Mouse (Mus musculus) urinary bladder, postnatal 25 days (tissue): ENCODE measurements around the gene Prkch.

Experiments used
- DNase-seq: peaks from one replicate; pipeline ENCODE4 v3.0.0; 2022; ENCODE audit warnings: low spot score

The Prkch gene

GRCm38 (mm10) chr12:73802379-73803057 lies 217.9 kb downstream of the Prkch start:
- no peak for DNase-seq

GRCm38 (mm10) chr12:73803946-73804345 lies 219.3 kb downstream of the Prkch start:
- DNase-seq = no peak

GRCm38 (mm10) chr12:73805541-73805940 lies 220.9 kb downstream of the Prkch start:
- DNase-seq = no peak

- DNase-seq = no peak
Observed at GRCm38 (mm10) chr12:73806003-73806402, 221.4 kb downstream of the Prkch start.

- no peak for DNase-seq
Observed at GRCm38 (mm10) chr12:73807228-73807627, 222.6 kb downstream of the Prkch start.

- peak; percentile 57 for DNase-seq
Observed at GRCm38 (mm10) chr12:73810041-73810795, 225.6 kb downstream of the Prkch start.

DNA sequence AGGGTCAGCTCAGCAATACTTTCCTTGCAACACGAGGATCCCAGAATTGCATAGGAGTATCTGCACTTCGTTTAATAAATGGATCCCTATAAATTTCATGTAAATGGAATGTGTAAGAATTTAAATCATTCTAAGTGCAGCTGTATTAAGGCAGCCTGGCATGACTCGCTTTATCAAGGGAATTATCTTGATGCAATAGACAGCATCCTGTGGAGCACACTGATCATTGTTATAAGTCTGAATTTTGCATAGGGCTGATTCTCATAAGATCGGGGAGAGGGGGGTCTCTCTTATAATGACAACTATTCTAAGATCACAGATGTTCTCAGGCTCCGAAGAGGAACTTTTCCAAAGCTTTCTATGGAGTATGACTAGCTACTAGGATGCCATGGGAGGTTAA lies 226.3 kb downstream of the Prkch start:
- DNase-seq = no peak

DNA sequence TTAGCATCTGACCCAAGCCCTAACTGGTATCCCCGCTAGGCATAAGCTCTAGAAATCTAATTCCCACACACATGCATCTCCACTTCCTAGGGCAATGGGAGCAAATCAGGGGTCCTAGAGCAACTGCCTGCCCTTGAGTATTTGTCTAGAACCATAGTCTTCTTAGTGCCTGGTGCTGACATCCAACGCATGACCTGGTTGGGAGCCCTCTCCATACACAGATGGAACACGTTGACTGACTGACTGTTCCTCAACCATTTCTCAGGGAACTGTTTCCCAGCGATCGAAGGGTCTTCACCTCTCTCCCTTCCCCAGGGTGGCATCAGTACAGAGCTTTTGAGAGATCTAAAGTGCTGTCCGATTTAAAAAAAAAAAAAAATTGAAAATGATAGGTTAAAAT lies 227.6 kb downstream of the Prkch start:
- no peak for DNase-seq

DNA sequence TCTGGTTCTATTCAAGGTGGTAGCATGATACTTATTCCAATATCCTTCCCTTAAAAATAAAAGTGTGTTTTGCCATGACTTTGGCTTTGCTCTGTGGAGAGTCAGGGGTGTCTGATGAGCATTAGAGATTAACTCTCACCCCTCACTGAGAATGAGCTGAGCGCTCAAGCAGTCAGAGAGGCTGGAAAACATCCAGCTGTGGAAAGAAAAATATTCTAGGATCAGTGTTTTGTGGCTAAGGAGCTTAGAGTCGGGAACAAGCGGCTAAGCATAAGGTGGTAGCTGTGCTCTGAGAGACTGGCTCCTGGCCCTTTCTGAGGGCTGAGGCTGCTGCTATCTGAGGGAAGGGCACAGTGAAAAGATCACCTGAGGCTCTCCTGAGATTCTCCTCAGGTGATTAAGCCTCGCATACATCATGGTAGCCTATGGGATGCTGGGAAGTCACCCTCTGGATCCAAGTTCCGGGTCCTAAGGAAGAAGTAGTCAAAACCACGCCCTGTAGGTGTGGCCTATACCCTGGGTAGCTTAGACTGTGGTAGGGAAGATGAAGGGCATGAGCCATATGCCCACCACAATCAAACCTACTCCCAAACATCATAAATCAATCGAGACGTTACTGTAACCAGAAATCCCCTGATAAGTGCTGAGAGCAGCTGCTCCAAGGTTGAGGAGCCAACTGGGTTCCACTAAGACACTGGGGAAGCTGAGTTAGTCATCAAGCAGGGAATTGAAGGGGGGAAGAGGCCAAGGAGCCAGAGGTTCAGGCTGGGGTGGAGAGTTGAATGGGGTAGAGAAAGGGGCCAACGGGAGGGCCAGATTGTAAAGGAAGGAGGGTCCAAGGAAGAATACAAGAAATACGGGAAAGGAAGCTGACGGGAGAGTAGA lies 228.7 kb downstream of the Prkch start:
- DNase-seq = no peak

DNA sequence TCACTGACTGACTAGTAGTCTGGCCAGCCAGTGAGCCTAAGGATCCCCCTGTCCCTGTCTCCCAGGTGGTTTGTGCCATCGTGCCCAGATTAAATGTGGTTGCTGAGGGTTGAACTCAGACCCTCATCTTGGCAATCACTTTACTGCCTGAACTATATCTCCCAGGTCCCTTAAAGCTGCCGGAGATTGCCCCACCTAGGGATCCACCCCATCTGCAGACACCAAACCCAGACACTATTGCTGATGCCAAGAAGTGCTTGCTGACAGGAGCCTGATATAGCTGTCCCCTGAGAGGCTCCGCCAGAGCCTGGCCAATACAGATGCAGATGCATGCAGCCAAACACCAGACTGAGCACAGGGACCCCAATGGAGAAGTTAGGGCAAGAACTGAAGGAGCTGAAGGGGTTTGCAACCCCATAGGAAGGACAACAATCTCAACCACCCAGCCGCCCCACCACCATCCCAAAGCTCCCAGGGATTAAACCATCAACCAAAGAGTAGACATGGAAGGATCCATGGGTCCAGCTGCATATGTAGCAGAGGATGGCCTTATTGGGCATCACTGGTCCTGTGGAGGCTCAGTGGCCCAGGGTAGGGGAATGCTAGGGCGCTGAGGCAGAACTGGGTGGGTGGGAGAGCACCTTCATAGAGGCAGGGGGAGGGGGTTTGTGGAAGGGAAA lies 229.6 kb downstream of the Prkch start:
- DNase-seq = no peak

DNA sequence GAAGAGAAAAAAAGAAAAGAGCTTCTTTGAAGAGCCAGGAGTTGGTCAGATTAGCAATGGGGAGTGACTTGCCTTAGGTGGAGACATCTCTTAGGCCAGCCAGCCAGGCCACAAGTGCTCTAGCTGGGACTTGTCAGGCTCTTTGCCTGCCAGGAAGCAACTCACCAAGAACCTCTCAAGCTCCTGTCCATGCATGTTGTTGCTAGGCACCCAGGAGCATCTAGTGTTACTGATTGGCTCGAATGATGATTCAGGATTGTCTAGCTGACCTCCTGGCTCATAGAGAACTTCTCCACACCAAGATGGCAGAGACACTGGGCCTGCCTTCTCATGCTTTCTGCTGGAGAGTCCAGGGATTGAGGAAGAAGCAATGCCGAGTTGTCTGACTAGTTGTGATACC lies 230.3 kb downstream of the Prkch start:
- DNase-seq = no peak

- no peak for DNase-seq
Observed at GRCm38 (mm10) chr12:73815463-73815862, 230.9 kb downstream of the Prkch start.

DNA sequence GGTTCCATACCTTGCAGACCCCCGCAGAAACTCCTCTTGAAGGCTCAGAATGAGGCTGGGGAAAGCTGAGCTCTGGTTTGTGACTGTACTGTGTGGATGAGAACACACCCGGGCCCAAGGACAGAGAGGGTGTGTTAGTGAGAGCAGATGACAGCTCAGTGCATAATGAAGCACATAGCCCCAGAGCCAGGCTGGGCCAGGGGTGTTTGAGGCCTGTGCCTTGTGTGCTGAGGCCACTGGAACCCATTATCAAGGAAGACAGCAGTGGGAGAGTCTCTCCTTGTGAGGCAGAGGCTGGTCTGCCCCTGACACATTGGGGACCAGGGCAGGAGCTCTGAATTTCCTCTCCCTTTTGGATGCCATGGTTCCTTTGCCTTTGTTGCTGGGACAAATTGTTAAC lies 231.3 kb downstream of the Prkch start:
- no peak for DNase-seq

DNA sequence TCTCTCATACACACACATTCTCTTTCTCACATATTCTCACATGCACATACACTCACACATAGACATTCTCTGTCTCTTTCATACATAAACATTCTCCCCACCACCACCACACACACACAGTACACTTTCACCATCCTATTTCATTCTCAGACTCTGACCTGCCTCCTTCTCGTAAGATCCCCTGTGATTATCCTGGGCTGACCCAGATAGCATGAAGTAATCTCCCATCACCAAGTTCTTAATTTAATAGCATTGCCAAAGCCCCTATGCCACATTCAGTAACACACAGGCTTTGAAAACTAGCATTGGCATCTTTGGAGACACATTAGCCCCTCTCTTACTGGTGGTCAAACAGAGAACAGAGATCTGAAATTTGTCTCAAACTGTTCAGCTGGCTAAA lies 232.3 kb downstream of the Prkch start:
- DNase-seq = no peak

- no peak for DNase-seq
Observed at GRCm38 (mm10) chr12:73818801-73819200, 234.2 kb downstream of the Prkch start.

- DNase-seq = no peak
Observed at GRCm38 (mm10) chr12:73821176-73821575, 236.6 kb downstream of the Prkch start.

DNA sequence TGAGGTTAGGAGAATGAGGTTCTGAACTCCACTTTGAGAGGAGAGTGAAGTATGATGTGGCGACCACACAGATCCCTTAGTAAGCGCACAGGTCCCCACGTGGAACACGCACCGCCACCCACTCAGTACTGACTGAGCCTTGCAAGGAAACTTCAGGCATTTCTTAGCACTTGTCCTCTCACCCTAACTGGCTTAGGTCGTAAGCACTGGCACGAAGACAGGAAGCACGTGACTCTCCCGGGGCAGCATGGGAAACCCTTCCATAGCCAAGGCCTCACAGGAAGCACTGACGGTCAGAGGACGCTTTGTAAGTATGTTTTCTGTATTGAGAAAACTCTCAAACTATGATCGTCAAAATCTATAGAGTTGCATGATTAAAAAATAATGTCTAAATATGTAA lies 237.7 kb downstream of the Prkch start:
- no peak for DNase-seq

- no peak for DNase-seq
Observed at GRCm38 (mm10) chr12:73824828-73825227, 240.2 kb downstream of the Prkch start.
